ENCODE assay signal across 24 mouse cellular contexts in genomic region chr17:29658249-29658648, GRCm38 (mm10). TPM values are rescaled to one million over a fixed set of nuclear protein-coding genes. Genes with fewer than 3 reads are reported as not detected.
DNase-seq lines count a peak whose midpoint lies in the region; ATAC-seq and TF ChIP-seq lines count a peak whose summit lies in the region.
"Had no signal": no experiment of that assay in that cellular context is flagged by ENCODE, and none has a peak within 500 bp of the region (broad histone marks: within the 10 kb centered on the region; RNA-seq: fewer than 3 reads in every experiment).

No protein-coding gene starts in this region.

- no peak for TF ChIP-seq CTCF in bone marrow, adult 2 months (IDR thresholded peaks at IDR 0.05; ENCODE audit: control insufficient read depth, insufficient read depth, low read length)

- H3K27me3 ChIP-seq in heart, embryonic 13.5 days (replicated peaks) = no peaks in the 10 kb centered on the region
- no peaks in the 10 kb centered on the region for H3K27me3 ChIP-seq in erythroblast, embryonic 14.5 days (ENCODE audit: control insufficient read depth)
- H3K27me3 ChIP-seq in liver, embryonic 15.5 days = no peaks in the 10 kb centered on the region
- no peaks in the 10 kb centered on the region for H3K27me3 ChIP-seq in forebrain, embryonic 16.5 days (replicated peaks; ENCODE audit: control insufficient read depth, insufficient read depth, low read length)
- H3K27me3 ChIP-seq: embryonic facial prominence, embryonic 15.5 days; forebrain, embryonic 13.5 days; neural tube, embryonic 13.5 days had no signal

- peak overlapping the region; percentile 24; the same call in 1 of the 2 replicates for H3K4me3 ChIP-seq in heart, embryonic 13.5 days
- peak overlapping the region; percentile 58 for H3K4me3 ChIP-seq in bone marrow, adult 2 months (replicated peaks; ENCODE audit: control insufficient read depth, low read depth, low read length)
- H3K4me3 ChIP-seq in erythroblast, embryonic 14.5 days (replicated peaks) = peak overlapping the region; percentile 72
- H3K4me3 ChIP-seq in liver, embryonic 15.5 days (replicated peaks) = peak overlapping the region; percentile 64
- no peak overlapping the region for H3K4me3 ChIP-seq in forebrain, embryonic 16.5 days (replicated peaks; ENCODE audit: low read length)
- H3K4me3 ChIP-seq: embryonic facial prominence, embryonic 15.5 days; forebrain, embryonic 13.5 days; neural tube, embryonic 13.5 days had no signal

- no peak overlapping the region for H3K9ac ChIP-seq in heart, embryonic 13.5 days
- peak overlapping the region; percentile 68 for H3K9ac ChIP-seq in liver, embryonic 15.5 days
- no peak overlapping the region for H3K9ac ChIP-seq in forebrain, embryonic 16.5 days (replicated peaks; ENCODE audit: low read depth, low read length)
- H3K9ac ChIP-seq: embryonic facial prominence, embryonic 15.5 days; forebrain, embryonic 13.5 days; hindbrain, embryonic 14.5 days; neural tube, embryonic 13.5 days had no signal

- H3K27ac ChIP-seq in heart, embryonic 13.5 days (replicated peaks) = peak overlapping the region; percentile 45
- H3K27ac ChIP-seq in bone marrow, adult 2 months (ENCODE audit: control insufficient read depth, insufficient read depth, low read depth, low read length, poor library complexity) = peak overlapping the region; percentile 83
- H3K27ac ChIP-seq in liver, embryonic 15.5 days (replicated peaks) = peak overlapping the region; percentile 99
- no peak overlapping the region for H3K27ac ChIP-seq in forebrain, embryonic 16.5 days (ENCODE audit: low read length)
- H3K27ac ChIP-seq: embryonic facial prominence, embryonic 15.5 days; forebrain, embryonic 13.5 days; hindbrain, embryonic 14.5 days; neural tube, embryonic 13.5 days had no signal

- intact Hi-C loops in heart, postnatal 10 days (cut with DNase I) = no loop called here

- peak overlapping the region; percentile 33 for H3K4me2 ChIP-seq in heart, embryonic 13.5 days
- peak overlapping the region; percentile 68 for H3K4me2 ChIP-seq in liver, embryonic 15.5 days
- no peak overlapping the region for H3K4me2 ChIP-seq in forebrain, embryonic 16.5 days (ENCODE audit: low read length)
- H3K4me2 ChIP-seq: embryonic facial prominence, embryonic 15.5 days; forebrain, embryonic 13.5 days; hindbrain, embryonic 14.5 days; neural tube, embryonic 13.5 days had no signal

- DNase-seq in heart, postnatal 10 days = no peak
- no peak for DNase-seq in urinary bladder, postnatal 10 days (ENCODE audit: low spot score)
- no peak for DNase-seq in kidney, postnatal 36 days
- DNase-seq: B cell, adult 2 months; cerebellum, adult 11-12 months; cerebellum, postnatal 25 days; embryo, embryonic 11 days; gastrocnemius, postnatal 14 days; heart, postnatal 36 days; kidney, adult 8-10 months; kidney, postnatal 14 days; lung, adult 2 months; lung, postnatal 4 days; midbrain, embryonic 14.5 days; thymus, postnatal 25 days had no signal

- H3K36me3 ChIP-seq in heart, embryonic 13.5 days = peaks cover 3% of the 10 kb centered on the region
- peaks cover 31% of the 10 kb centered on the region for H3K36me3 ChIP-seq in erythroblast, embryonic 14.5 days (ENCODE audit: control insufficient read depth)
- H3K36me3 ChIP-seq in liver, embryonic 15.5 days (replicated peaks) = peaks cover 31% of the 10 kb centered on the region
- H3K36me3 ChIP-seq in forebrain, embryonic 16.5 days (ENCODE audit: control insufficient read depth, insufficient read depth) = no peaks in the 10 kb centered on the region; the same call in 1 of the 2 replicates

- WGBS in heart, embryonic 13.5 days = 18% methylated on average over 2 of the region's 2 CpGs
- WGBS in bone marrow, adult 2 months = 62% methylated on average over 2 of the region's 2 CpGs
- 15% methylated on average over 2 of the region's 2 CpGs for WGBS in liver, embryonic 15.5 days (ENCODE audit: insufficient replicate concordance)
- WGBS in forebrain, embryonic 16.5 days = 93% methylated on average over 2 of the region's 2 CpGs

- no peak for TF ChIP-seq POLR2A in bone marrow, adult 2 months (IDR thresholded peaks at IDR 0.05; ENCODE audit: borderline replicate concordance, control insufficient read depth, low read depth, low read length)

- no peaks in the 10 kb centered on the region for H3K9me3 ChIP-seq in heart, embryonic 13.5 days
- H3K9me3 ChIP-seq in erythroblast, embryonic 14.5 days (ENCODE audit: control insufficient read depth, low read length) = no peaks in the 10 kb centered on the region
- no peaks in the 10 kb centered on the region for H3K9me3 ChIP-seq in liver, embryonic 15.5 days (replicated peaks)
- peaks cover 3% of the 10 kb centered on the region; the same call in 1 of the 2 replicates for H3K9me3 ChIP-seq in forebrain, embryonic 16.5 days (ENCODE audit: control insufficient read depth, low read length)
- H3K9me3 ChIP-seq: embryonic facial prominence, embryonic 15.5 days; forebrain, embryonic 13.5 days; neural tube, embryonic 13.5 days had no signal

- peaks cover 27% of the 10 kb centered on the region for H3K4me1 ChIP-seq in heart, embryonic 13.5 days
- H3K4me1 ChIP-seq in bone marrow, adult 2 months (ENCODE audit: control insufficient read depth, insufficient read depth, low read length) = peaks cover 1% of the 10 kb centered on the region; the same call in 1 of the 2 replicates
- peaks cover 59% of the 10 kb centered on the region for H3K4me1 ChIP-seq in erythroblast, embryonic 14.5 days (ENCODE audit: control insufficient read depth)
- H3K4me1 ChIP-seq in liver, embryonic 15.5 days (replicated peaks) = peaks cover 49% of the 10 kb centered on the region
- H3K4me1 ChIP-seq in forebrain, embryonic 16.5 days (replicated peaks; ENCODE audit: control insufficient read depth, insufficient read depth, low read length) = peaks cover 14% of the 10 kb centered on the region

- ATAC-seq in heart, embryonic 13.5 days (ENCODE audit: extremely low read depth, insufficient number of reproducible peaks, low FRiP score, low TSS enrichment) = peak; percentile 59; the same call in 1 of the 2 replicates
- peak; percentile 80 for ATAC-seq in liver, embryonic 15.5 days (ENCODE audit: insufficient read depth)
- no peak for ATAC-seq in forebrain, embryonic 16.5 days
- ATAC-seq: forebrain, embryonic 13.5 days had no signal

RNA-seq across cellular contexts. Expression of gene Cmtr1, which starts 2.1 kb away (rescaled TPM):
- polyA plus RNA-seq in heart, embryonic 13.5 days (2015; fragmentation: Nextera tagmentation; extraction: Ambion mirVana) = 87.9 and 91.2 TPM in 2 replicates
- 10 to 100 TPM; 59.5 to 63.4 TPM for total RNA-seq in heart, postnatal 10 days (2021)
- polyA plus RNA-seq in bone marrow, adult 2 months (2011; ENCODE audit: insufficient read depth, insufficient read length, low replicate concordance, missing spikeins) = 49.8 and 90.6 TPM in 2 replicates
- 3.9 and 4.5 TPM in 2 replicates for polyA plus RNA-seq in erythroblast, embryonic 14.5 days (2012)
- polyA plus RNA-seq in liver, embryonic 15.5 days (2015; fragmentation: Nextera tagmentation; extraction: Ambion mirVana) = 57.1 and 65.1 TPM in 2 replicates
- polyA plus RNA-seq in forebrain, embryonic 16.5 days (2015; fragmentation: Nextera tagmentation; extraction: Ambion mirVana) = 132 and 146 TPM in 2 replicates

RNA-seq across cellular contexts. Expression of gene Gm28043, which starts 43.6 kb away (rescaled TPM):
- polyA plus RNA-seq in heart, embryonic 13.5 days (2015; fragmentation: Nextera tagmentation; extraction: Ambion mirVana) = 1.5 and 1.6 TPM in 2 replicates
- 1 to 10 TPM; 1.4 to 2.0 TPM for total RNA-seq in heart, postnatal 10 days (2021)
- polyA plus RNA-seq in bone marrow, adult 2 months (2011; ENCODE audit: insufficient read depth, insufficient read length, low replicate concordance, missing spikeins) = 5.5 and 6.4 TPM in 2 replicates
- polyA plus RNA-seq in erythroblast, embryonic 14.5 days (2012) = 0.01 and 0.05 TPM in 2 replicates
- polyA plus RNA-seq in liver, embryonic 15.5 days (2015; fragmentation: Nextera tagmentation; extraction: Ambion mirVana) = 0.92 and 1.1 TPM in 2 replicates
- 2.3 and 2.6 TPM in 2 replicates for polyA plus RNA-seq in forebrain, embryonic 16.5 days (2015; fragmentation: Nextera tagmentation; extraction: Ambion mirVana)

RNA-seq across cellular contexts. Expression of gene Rnf8, which starts 43.7 kb away (rescaled TPM):
- 47.7 and 54.1 TPM in 2 replicates for polyA plus RNA-seq in heart, embryonic 13.5 days (2015; fragmentation: Nextera tagmentation; extraction: Ambion mirVana)
- total RNA-seq in heart, postnatal 10 days (2021) = 10 to 100 TPM; 25.2 to 26.1 TPM
- 50.5 and 59.1 TPM in 2 replicates for polyA plus RNA-seq in bone marrow, adult 2 months (2011; ENCODE audit: insufficient read depth, insufficient read length, low replicate concordance, missing spikeins)
- polyA plus RNA-seq in erythroblast, embryonic 14.5 days (2012) = 2.8 and 3.6 TPM in 2 replicates
- 36.7 and 40.1 TPM in 2 replicates for polyA plus RNA-seq in liver, embryonic 15.5 days (2015; fragmentation: Nextera tagmentation; extraction: Ambion mirVana)
- 103 and 104 TPM in 2 replicates for polyA plus RNA-seq in forebrain, embryonic 16.5 days (2015; fragmentation: Nextera tagmentation; extraction: Ambion mirVana)

RNA-seq across cellular contexts. Expression of gene Ccdc167, which starts 58.6 kb away (rescaled TPM):
- polyA plus RNA-seq in heart, embryonic 13.5 days (2015; fragmentation: Nextera tagmentation; extraction: Ambion mirVana) = 14.4 and 14.6 TPM in 2 replicates
- total RNA-seq in heart, postnatal 10 days (2021) = 10 to 100 TPM; 15.9 to 17.1 TPM
- 24.2 and 28.3 TPM in 2 replicates for polyA plus RNA-seq in bone marrow, adult 2 months (2011; ENCODE audit: insufficient read depth, insufficient read length, low replicate concordance, missing spikeins)
- polyA plus RNA-seq in erythroblast, embryonic 14.5 days (2012) = 1.4 TPM in 2 replicates
- polyA plus RNA-seq in liver, embryonic 15.5 days (2015; fragmentation: Nextera tagmentation; extraction: Ambion mirVana) = 5.3 and 5.6 TPM in 2 replicates
- 9.3 and 11.6 TPM in 2 replicates for polyA plus RNA-seq in forebrain, embryonic 16.5 days (2015; fragmentation: Nextera tagmentation; extraction: Ambion mirVana)
